Mouse (Mus musculus) adrenal gland, adult 18-20 months (tissue): ENCODE data around the gene Fam189a2. TPM values are rescaled to one million over a fixed set of nuclear protein-coding genes. Genes with fewer than 3 reads are reported as not detected.

Source experiments
- DNase-seq, 2 experiments: peaks; one replicate each; pipeline ENCODE4 v3.0.0; 2021 to 2022; ENCODE audit warnings: low spot score in 2 of 2
- total RNA-seq, 2 experiments: library from RNA; stranded (reverse); gene quantifications; 1 replicate in 1 of 2; 2 replicates in 1 of 2; pipeline ENCODE4 v1.2.3; 2021

The Fam189a2 gene
- total RNA-seq, 2 experiments from 2014 or later: 7.4 to 9.5 TPM

GRCm38 (mm10) chr19:23946026-23946685, 84.7 kb downstream of the Fam189a2 start:
- no peak for DNase-seq

GRCm38 (mm10) chr19:23942886-23943285, 87.9 kb downstream of the Fam189a2 start:
- DNase-seq: no peak

GRCm38 (mm10) chr19:23941422-23941949, 89.3 kb downstream of the Fam189a2 start:
- DNase-seq: no peak

- DNase-seq: no peak
Observed at GRCm38 (mm10) chr19:23930826-23931225, 100.0 kb downstream of the Fam189a2 start.

- DNase-seq: no peak
Observed at GRCm38 (mm10) chr19:23925541-23925940, 105.3 kb downstream of the Fam189a2 start.

GRCm38 (mm10) chr19:23924791-23925190, 106.0 kb downstream of the Fam189a2 start:
- DNase-seq: no peak

GRCm38 (mm10) chr19:23924057-23924456, 106.8 kb downstream of the Fam189a2 start:
- DNase-seq: no peak

Other genes starting within 250 kb of the Fam189a2 start
- 10 to 100 TPM in 1 of 2 experiments, 1 to 10 TPM in 1; 6.3 to 10.5 TPM for gene Tjp2, start 194.0 kb upstream of the Fam189a2 start, total RNA-seq
- gene Fxn, start 249.6 kb upstream of the Fam189a2 start, total RNA-seq: 10 to 100 TPM; 13.4 to 14.8 TPM